Mouse (Mus musculus): ENCODE measurements around the gene Ctdspl.

DNA sequence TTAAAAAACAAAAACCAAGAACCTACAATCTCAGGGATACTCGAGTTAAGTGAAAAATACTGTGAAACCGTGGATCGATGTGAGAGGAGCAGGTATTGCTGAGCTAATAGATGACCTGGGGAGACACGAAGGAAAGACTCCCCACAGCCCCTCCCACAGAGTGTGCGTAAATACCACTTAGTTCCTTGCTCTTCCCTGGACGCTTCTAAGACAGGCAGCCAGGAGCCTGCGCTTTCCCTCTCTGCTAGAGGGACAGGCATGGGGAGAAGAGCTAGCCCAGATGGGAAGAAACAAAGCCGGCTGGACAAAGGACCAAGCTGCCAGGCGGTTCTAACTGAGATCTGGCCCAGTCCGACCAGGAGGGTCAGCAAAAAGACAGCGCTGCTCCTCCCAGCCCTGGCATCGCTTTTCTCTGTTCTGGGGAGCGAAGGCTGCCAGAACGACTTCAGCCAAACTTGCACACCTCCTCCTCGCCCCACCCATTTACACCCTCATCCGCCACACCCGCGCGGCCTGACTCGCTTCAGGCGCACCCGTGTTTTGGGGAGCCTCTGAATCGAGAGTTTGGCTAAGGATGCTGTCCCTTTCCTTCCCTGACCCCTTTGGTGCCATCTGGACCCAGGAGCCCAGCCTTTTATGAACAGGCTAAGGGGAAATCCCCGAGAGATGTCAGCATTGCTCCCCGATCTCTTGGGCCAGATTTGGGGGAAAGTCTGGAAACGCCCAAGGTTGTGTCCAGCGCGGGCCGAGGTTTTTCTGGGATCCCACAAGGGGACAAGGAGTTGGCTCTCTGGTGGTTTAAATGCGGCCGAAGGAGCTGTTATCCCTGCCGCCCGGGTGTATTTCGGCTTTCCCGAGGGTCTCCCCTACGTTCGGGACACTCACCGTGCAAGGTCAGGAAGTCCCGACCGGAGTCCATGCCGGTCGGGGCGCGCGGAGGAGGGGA is 166.5 kb downstream of the Ctdspl start:
- TF ChIP-seq POLR2A (IDR thresholded peaks at IDR 0.05; ENCODE audit: low read depth, low read length) (no peak), CTCF (IDR thresholded peaks at IDR 0.05; ENCODE audit: extremely low read depth, insufficient read length, insufficient replicate concordance, low read depth, low read length) (no peak)

All from small intestine, adult 2 months (tissue).